Mouse (Mus musculus) forelimb bud, embryonic 11.5 days (tissue): ENCODE data around the gene Hebp1.

Experiments
- DNase-seq: peaks from one replicate; pipeline ENCODE4 v3.0.0-alpha.2; 2012; ENCODE audit warnings: low read depth, low spot score

Hebp1 gene

DNA sequence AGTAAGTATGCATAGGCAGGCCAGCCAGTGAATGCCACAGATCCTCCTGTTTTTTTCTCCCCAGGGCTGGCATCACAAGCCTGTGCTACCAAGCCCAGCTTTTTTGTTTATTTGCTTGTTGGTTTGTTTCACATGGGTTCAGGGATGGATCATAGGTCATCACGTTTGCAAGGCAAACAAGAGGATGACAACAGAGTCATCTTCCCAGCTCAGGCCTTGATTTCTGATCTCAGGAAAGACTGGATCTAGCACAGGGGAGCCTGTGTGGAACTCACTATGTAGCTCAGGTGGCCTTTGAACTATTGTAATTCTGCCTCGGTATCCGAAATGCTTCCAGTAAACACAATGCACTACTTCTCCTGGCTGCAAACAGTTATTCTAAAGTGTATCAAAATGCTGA, 35.5 kb downstream of the Hebp1 start:
- DNase-seq, result no peak

DNA sequence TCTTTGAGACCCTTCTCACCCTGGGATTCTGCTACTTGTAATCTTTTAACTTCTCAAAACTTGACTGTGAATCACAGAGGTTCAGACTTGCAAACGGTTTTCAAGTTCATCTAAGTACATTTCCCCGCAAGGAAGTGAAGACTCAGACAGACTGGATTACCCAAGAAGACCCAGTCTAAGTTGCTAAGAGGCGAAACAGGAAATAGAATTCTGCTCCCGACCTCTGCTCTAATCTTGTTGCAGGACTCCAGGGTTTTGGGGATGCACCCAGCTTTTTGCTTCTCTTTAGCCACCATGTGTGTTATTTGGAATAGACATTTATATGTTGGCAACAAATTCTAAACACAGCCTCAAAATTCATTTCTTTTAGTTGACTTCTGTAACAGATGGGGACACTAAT, 36.5 kb downstream of the Hebp1 start:
- DNase-seq, result no peak

DNA sequence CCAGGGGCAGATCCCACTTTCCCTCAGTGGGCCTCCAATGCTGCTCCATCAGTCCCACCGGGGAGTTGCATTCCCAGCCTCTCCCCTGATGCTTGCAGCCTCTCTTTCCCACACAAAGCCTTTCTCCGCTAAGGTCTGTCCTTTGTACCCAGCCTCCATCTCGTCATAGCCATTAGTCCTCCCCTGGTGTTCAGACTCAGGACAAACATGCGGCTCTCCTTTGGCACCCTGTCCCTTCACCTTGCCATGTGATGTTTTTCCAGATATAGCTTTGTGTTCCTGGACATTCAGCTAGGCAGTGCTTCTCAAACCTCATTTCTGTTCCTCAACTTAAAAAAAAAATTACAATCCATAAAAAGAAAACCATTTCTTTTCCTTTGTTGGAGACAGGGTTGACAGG, 39.3 kb downstream of the Hebp1 start:
- no peak for DNase-seq

DNA sequence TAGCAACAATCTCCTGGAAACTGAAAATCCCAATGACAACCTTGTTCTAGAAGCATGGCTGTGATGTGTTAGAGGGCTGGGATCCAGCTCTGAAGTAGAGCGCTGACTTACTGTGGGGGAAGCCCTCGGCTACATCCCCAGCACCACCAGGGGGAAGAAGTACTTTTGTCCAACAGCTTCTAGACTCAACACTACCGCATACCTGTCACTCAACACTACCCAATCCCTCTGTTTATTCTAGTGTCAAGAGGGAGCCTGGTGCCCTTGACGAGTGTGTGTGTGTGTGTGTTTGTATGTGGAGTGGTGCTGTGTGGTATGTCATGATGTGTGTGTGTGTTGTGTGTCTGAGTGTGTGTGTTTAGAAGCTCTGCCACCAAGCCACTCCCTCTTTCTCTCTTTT, 40.3 kb downstream of the Hebp1 start:
- no peak for DNase-seq

DNA sequence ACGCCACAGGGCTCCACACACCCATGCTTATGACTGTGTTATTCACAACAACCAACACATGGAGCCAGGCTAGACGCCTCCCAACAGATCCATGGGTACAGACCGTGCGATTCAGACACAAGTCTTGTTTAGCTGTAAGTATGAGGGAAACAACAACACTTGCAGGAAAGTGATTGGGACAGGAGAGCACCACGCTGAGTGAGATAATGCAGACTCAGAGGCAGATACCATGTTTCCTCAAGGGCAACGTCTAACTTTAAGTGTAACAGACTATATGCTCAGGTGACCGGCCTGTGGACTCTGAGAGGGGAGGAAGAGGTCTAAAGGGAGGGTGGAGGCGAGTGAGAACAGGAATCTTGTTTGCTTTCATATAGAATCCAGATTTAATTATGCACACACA, 41.2 kb downstream of the Hebp1 start:
- no peak for DNase-seq

DNA sequence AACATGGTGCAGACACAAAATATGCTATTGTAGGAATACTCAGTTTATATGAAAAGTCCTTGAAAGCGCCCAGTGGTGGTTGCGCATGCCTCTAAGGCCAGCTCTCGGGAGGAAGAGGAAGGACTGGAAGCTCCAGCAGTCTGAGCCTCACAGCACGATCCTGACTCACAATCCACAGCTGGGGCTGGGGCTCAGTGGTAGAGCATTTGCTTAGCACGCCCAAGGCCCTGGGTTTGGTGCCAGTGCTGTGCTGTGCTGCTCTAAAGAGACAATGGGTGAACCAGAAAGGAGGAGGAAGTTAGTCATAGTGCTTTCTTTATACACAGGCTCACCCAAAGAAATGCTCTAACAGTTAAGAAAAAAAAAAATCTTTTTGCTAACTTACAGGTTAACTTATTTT, 44.1 kb downstream of the Hebp1 start:
- no peak for DNase-seq

DNA sequence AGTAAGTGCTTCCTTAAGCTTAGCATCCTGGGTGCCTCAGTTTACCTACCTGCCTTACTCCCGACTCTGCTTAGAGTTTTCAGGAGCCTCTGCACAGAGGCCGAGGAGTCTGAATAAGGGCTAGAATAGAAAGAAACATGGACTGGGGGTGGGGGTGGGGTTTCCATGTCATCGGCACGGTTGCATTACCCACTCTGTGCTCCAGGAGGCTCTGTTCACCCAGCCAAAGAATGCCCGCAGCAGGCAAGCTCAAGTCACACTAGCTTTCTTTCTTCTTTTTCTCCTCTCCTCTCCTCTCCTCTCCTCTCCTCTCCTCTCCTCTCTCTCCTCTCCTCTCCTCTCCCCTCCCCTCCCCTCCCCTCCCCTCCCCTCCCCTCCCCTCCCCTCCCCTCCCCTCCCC, 47.5 kb downstream of the Hebp1 start:
- DNase-seq, result no peak

DNA sequence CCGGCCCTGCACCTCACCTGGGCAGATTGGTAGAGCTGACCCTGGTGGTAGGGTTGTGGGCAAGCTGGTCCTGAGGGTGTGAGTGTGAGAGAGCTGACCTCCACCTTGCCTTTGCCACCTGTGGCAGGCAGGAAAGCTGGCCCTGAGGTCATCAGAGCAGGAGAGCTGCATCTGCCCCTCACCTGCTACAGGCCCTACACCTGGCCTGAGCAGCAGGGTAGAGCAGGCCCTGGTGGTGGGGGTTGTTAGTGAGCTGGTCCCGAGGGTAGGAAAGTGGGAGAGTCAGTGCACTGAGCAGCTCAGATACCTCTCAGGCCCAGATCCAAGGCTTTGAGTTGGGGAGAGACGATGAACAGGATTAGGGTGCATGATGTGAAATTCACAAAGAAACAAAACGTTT, 48.1 kb downstream of the Hebp1 start:
- no peak for DNase-seq

DNA sequence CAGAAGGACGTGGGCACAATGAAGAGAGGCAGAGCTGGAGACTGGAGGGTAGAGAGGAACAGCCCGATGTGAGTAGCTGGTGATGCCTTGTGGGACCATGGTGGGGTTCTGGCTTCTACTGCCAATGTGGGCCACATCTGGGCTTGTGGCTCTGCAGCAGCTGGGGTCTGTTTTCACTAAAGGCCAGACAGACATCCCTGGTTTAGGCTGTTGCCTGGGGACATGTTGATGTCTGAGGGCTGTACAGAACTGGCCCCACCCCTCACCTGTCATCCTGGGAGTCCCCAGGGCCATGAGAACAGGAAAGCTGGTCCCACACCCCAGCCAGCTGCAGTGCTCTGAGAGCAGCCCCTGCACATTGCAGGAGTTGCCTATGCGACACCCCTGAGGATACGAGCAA, 48.6 kb downstream of the Hebp1 start:
- DNase-seq, result no peak

DNA sequence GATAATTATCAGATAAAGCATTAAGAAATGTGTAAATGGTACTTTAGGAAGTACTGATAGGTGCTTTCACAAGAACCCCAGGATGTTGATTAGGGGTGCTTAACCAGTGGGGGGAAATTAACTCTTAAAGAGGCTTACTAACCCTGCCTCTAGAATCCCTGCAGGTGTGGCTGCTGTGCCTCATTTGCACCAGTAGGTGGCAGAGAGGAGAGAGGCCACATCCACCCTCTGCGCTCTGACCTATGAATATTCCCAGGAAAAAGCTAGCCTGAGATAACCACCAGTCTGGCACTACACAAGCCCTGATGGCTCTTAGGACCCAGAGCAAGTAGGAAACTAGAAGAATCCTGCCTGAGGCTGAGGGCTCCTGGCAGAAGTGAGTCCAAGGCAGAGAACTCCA, 49.3 kb downstream of the Hebp1 start:
- DNase-seq, result no peak

DNA sequence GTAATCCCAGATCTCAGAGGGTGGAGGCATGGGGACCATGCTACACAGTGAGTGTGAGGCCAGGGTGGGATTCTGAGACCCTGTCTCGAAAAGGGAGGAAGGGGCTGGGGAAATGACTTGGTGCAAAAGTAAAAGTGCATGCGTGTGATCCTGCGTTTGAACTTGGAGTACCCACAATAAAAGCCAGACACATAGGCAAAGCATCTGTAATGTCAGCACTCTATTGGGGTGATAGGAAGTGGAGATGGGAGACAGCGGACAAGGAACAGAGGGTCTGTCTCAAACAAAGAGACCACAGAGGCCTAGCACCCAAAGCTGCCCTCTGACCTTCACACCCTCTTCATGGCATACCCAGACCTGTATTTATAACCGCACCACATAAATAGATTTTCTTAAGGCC, 51.8 kb downstream of the Hebp1 start:
- no peak for DNase-seq

DNA sequence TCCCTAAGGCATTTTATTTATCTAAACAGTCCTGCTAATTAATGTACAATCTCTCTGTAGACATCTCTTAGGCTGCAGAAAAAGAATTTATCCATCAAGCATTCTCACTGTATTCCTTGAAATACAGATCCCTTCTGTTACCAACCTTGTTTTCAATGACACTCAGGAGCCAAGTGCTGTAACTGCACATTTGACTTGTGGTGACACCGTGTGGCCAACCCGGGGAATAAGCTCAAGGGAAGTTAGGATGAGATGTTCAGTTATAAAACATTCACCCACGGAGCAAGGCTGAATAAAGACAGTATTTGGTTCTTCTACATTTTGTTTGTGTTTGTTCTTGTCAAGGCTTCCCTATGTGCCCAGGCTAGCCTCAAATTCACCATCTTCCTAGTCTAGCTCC, 53.3 kb downstream of the Hebp1 start:
- DNase-seq, result peak; percentile 37

DNA sequence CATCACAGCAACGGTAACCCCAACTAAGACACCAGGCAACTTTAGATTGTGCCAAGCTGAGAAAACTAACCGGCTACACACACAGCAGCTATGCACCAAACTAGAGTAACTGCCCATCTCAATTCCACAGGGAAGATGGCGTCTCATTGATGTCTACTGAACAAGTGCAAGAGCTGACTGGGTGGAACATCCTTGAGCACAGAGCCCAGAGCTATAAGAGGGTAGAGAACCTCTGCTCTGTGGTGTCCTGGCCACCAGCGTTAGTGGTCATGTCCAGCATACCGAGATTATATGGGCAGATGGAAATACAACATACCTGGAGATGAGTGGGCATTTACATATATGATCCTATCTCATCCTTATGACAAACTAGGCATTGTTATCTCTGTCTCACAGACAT, 54.7 kb downstream of the Hebp1 start:
- no peak for DNase-seq

DNA sequence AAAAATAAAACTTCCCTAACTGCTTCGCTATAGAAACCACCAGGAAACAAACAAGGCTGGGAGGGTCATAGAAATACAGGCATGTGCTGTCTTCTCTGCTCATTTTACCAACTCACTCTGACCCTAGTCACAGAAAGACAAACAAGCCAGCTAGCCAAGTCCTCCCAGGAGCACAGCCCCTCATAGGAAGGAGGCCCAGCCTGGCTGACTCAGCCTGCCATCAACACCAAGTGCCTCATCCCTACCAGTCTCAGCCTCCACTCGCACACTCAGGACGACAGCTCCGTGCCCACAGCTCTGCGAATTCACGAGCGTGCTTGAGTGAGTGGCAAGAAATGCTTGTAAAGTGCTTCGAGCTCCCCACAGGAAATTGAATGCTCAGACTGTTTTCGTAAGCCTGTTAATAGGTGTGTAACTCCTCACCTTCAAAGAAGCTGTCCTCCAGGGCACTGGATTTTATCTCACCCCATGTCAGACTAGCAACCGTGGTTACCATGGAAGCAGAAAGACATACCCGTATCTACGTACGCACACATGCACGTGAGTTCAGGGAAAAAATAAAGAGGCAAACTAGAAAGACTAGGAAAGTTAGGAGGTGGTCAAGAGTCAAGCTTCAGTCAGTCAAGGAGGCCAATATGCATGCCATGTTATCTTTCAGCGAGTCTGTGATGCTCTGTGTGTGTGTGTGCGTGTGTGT, 56.2 kb downstream of the Hebp1 start:
- DNase-seq, result peak; percentile 24

DNA sequence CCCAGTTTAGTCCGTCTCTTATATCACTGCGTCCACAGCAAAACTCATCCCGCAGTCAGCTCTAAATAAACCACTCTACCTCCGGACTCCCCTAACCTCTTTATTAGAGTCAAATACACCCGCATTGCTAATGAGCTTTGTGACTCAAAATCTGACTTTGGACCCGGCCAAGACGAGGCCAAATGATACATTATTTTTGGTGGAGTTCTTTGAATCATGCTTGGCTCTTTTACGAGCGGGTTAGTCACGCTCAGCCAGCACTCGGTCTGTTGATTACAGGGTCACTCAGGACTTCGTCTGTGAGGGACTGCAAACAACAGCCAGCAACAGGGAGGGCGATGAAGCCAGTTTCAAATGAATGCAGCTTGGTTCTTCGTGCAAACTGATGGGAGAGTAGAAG, 59.1 kb downstream of the Hebp1 start:
- DNase-seq, result no peak

DNA sequence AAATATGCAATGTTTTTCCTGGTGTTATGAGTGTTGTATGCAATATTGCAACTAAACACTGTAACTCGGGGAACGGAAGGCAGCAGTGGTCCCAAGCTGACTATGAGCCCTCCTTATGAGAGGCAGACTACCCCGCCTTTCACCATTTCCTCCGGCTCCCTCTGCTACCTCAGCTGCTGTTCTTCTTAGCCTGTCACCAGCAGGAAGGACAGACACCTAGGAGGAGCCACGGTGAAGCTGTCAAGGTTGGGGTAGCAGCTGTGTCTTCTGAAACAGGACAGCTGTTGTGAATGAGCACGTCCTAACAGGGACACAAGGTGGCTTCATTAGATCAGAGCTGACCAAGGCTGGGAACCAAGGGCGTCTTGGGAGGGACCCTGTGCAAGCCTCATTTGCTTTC, 59.6 kb downstream of the Hebp1 start:
- no peak for DNase-seq

DNA sequence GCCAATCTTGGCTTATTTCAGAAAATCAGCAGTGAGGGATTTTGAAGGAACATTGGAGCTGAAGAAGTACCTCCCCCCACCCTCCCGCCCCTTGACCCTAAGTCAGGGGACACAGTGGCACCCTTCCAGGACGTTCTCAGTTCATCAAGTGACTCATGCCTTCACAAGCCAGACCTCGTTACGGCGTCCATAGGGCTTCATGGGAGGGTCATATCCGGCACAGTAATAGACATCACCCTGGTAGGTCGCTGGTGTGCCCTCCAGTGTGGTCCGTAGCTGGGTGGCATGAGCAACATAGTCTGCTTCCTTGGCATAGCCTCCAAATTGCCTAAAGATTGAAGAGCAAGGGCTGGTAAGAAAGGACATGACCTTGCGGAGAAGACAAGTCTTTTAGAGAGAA, 60.1 kb downstream of the Hebp1 start:
- DNase-seq, result no peak

DNA sequence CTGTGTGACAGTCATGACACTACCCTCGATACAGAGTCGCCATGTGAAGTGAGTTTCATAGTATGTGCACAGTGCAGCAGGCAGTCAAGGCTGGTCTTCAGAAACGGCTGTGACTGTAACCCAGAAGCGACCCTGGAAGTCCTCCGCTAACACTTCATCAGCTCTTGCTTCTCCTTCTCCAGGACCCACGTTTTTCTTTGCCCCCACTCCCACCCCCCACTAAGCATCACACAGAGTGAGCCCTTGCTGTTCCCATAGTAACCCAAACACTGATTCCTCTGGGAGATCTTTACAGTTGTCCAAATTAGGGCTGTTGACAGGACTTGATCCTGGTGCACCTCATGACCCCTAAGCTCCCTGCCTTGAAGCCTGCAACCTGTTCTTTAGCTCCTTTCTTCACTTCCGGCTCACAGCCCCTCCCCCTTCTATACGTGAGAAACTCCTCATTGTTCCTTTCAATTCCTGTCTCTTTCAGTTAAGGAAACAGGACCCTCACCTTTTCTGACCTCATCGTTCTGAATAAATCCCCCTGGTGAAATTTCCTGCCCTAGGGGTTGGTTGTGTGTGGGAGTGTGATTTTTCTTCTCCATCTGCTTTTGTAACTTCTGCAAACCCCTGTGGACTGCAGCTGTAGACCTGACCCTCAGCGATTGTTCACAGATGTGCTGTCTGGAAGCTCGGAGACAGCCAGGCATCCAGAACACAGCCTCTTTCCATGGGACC, 61.2 kb downstream of the Hebp1 start:
- DNase-seq, result peak; percentile 81

DNA sequence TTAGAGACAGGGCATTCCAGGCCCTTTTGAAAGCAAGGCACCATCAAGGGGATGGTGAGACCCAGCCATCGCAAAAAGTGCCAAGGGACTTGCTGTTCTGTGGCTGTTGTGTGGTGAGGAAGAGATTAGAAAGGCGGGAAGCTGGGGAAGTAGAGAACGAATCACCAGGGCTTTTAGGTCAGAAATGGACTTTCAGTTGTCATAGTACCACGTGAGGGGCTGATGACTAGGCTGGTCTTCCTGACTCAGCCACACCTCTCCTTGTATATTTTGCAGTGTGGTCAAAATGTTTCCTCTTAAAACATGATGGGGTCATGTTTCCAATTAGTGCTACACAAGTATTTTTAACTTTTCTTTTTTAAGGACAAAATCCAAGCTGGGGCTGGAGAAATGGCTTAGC, 62.1 kb downstream of the Hebp1 start:
- no peak for DNase-seq

DNA sequence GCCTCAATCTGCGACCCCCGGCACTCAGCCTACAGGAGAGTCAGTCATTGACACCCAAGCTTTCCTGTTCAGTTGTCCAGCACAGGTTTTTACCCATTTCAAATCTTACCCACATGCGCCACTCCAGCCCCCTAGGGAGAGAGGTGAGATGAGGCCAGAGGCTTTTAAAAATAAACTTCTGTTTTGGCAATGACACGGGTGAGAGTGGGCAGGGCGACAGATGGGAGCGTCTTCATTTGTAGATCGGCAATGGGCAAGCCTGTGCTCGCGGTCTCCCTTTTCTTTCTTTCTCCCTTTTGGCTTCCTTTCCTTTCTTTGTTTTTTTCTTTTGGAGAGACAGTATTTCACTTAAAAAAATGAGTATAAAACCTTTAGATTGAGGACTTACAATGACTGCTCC, 64.3 kb downstream of the Hebp1 start:
- DNase-seq, result no peak

DNA sequence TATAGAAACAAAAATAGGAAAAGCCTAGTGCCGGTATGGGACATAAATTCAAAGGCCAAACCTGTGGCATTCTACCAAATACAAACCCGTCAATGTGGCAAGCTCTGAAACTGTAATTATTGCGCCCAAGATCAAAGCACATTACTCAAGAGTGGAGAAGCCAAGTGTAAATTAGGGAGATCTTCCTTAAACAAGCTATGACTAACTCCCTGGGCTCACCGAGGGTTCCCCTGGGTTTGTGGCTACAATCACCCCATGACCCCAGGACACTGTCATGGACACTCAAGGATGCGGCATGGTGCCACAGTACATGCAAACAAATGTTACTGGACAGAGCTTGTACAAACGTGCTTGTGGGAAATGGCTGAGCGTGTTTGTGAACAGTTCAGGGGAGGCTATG, 64.7 kb downstream of the Hebp1 start:
- DNase-seq, result no peak

DNA sequence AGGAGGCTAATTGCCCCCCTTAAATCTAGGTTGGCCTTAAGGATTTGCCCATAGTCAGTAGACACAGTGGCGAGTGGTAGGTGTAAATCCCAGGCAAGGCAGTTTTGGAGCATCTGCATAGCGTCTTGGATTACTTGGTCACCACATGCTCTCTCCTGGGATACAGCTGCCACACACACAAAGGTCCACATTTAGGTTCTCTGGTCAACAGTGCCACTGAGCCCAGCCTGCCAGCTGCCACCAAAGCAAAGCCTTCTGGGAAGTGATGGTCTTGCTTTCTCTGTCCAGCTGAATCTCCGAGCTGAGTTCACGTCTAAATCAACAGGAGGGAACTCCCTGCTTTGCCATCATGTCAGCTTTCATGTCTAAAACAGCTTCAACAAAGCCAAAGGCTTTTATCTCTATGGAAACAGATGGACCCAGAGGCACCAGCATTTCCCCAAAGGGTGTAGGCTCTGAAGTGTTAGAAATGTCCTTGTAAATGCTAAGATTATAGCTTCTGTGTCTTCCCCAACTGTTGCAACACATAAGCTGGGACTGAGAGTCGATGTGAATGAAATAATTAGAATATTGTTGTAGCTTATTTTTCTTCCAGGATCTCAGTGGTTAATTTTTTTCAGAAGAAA, 73.0 kb downstream of the Hebp1 start:
- no peak for DNase-seq

DNA sequence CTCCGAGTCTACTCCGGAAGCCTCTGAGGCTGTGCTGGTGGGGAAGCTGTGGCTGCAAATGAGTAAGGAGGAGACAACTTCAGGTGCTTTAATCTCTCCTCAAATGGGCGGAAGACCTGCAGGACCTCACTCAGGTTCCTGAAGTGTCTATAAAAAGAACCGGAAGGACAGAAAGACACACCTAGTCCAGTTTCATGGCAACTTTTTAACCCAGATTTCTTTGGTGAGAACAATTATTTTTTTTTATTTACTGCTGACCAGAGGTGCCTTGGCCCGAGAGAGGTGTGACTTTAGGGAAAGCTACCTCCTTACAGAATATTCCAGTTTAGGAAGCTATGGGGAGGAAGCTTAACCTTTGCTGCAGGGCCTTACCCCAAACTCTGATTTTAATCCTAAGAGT, 79.6 kb downstream of the Hebp1 start, which contains the start of gene Gprc5d:
Gene Gprc5d, minus strand, starts transcription at position 101 of the 400 bp plus-strand sequence.
- no peak for DNase-seq
